Mouse (Mus musculus): ENCODE data around the gene Zfp800.

DNA sequence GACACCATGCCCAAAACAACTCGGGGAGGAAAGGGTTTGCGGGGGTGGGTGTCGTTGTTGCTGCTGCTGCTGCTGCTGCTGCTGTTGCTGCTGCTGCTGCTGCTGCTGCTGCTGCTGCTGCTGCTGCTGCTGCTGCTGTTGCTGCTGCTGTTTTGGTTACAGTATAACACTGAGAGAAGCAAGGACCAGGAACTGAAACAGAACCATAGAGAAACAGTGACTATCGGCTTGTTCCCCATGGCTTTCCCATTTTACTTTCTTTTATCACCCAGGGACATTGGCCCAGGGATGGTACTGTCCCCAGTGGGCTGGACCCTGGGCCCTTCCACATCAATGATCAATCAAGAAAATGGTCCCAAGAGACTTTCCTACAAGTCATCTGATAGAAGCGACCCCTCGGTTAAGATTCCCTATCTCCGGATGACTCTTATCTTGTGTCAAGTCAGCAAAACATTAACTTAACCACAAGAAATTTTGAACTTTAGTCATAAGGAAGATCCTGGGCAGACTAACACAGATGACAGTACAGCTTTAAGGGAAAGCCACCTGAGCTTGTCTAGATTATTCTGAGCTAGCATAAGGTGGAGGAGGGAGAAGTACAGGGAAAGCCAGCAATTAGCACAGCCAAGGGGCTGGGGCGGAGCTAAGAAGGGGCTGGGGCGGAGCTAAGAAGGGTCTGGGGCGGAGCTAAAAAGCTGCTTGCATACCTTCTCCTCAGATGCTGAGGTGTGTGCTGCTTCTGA is 33.2 kb upstream of the Zfp800 start:
- TF ChIP-seq CTCF (IDR thresholded peaks at IDR 0.05; ENCODE audit: low read depth, low read length) (no peak), TAL1 (conservative IDR thresholded peaks at IDR 0.05; ENCODE audit: low read depth, low read length) (no peak), GATA1 (IDR thresholded peaks at IDR 0.05; ENCODE audit: borderline replicate concordance, low read length) (no peak), GATA2 (IDR thresholded peaks at IDR 0.05; ENCODE audit: borderline replicate concordance, low read depth, low read length) (no peak)
